Mouse (Mus musculus) testis, adult 2 months (tissue): ENCODE results near the gene Pde1b.

ENCODE experiments used
- CTCF ChIP-seq: fragments of 200-500 bp; IDR thresholded peaks from 2 replicates; pipeline ENCODE4 v1.5.1; 2012; ENCODE audit warnings: low read depth, mild to moderate bottlenecking, inconsistent platforms, low read length, moderate library complexity; ENCODE audit not compliant: control insufficient read depth, insufficient read depth, insufficient replicate concordance
- POLR2A ChIP-seq: fragments of 200-500 bp; IDR thresholded peaks from 2 replicates; pipeline ENCODE4 v1.6.1; 2012; ENCODE audit warnings: low read depth, mild to moderate bottlenecking, inconsistent platforms, low read length, moderate library complexity; ENCODE audit not compliant: control insufficient read depth

DNA sequence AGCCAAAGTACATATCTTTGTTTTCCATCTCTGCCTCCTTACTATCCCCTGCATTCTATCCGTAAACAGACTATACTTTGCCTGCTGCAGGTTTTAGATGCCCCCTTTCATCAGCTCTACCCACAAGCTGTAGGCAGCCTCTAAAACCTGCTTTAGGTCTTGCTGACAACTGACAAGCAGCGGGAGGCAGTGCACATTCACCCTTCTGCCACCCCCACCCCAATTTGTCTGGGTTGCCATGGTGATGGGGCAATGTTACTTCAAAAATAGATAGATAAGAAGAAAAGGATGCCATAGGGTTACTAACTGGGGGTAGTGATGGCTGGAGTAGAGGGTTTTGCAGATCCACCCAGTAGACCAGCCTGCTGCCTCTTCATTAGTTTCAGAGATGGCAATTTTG lies 18.3 kb upstream of the Pde1b start:
- TF ChIP-seq POLR2A (no peak), CTCF (no peak)
